Mouse (Mus musculus): Measurements from ENCODE around the gene Prdm12. TPM values are rescaled to one million over a fixed set of nuclear protein-coding genes. Genes with fewer than 3 reads are reported as not detected.

The Prdm12 gene
- total RNA-seq (2021), result under 1 TPM; 0.14 to 0.26 TPM
- long read RNA-seq, experiment 1, partial matches to known transcripts, result 0 of 1 reads
- long read RNA-seq, experiment 1, other reads (novel, unspliced or antisense), result 0 of 1 reads
- long read RNA-seq, experiment 2, result 0 reads

DNA sequence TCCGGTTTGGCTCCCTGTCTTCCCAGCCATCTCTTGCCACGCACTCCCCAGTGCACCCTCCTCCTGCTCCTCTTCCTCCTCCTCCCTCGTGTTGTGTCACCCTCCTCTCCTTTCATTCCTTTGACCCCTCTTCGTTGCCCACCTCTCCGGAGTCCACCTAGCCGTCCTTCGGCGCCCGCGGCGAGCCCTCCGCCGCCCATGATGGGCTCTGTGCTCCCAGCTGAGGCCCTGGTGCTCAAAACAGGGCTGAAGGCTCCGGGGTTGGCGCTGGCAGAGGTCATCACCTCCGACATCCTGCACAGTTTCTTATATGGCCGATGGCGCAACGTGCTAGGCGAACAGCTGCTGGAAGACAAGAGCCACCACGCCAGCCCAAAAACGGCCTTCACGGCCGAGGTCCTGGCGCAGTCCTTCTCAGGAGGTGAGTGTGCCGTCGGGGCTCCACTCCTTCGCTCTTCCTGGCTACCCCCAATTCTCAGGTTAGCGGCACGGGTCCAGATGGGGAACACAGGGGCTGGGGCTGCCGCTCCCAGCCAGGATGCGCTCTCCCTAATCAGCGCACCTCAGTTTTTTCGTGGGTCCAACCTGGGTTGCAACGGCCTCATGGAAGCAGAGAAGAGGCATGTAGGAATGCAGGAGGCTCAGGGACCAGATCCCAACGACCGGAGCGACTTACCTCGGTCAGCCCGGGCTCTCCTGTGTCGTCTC lies at the start of gene Prdm12:
Gene Prdm12 (plus strand): TSS at position 137 of the 708 bp plus-strand sequence.
- no peak for DNase-seq (ENCODE audit: low spot score in 2 of 2)

DNA sequence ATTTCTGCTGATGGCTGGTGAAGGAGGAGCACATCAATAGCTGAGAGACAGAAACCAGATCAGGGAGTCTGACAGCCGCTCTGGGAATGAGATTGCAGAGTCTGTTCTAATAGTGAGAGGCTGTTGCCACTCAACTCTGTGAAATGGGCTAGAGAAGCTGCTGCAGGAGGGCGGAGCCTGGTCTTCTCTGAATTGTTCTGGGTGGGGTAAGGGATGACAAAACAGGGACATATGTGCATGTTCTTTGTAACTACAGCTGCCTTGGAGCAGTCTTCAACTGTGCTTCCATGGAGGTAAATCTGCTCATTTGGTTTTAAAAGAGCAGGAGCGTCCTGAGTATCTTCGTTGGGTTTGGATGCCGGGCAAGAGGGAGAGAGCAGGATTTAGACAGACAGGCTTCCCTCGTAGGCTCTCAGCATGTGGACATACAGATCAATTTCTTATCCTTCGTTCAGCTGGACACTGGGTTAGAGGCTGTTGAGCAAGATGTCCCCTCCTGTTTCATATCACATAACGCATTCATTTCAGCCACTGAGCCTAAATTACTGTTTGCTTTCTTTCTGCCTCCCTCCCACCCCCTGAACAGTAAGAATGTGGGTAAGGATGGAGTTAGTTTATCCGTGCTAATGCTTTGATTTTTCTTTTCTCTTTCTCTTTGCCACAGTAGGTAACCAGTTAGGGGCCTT lies 47.9 kb upstream of the Prdm12 start:
- DNase-seq (ENCODE audit: low spot score in 2 of 2), result no peak

DNA sequence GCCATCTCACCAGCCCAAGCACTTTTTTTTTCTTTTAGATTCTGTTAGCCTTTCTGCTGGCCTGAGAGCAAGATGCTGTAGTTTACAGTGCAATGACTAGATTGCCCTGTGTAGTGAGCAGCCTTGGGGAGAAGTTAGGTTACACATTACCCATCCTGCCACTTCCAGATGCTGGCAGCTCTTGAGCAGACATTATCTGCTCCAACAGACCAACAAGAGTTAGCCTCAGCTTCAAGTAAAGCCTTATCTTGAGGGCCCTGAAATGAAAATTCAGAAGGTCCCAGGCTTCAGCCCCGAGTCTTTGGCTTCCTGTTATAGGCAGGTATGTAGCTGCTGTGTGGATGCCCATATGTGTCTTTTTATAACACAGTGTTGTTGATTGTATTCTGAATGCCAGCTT lies 32.3 kb upstream of the Prdm12 start:
- DNase-seq (ENCODE audit: low spot score in 2 of 2), result no peak

DNA sequence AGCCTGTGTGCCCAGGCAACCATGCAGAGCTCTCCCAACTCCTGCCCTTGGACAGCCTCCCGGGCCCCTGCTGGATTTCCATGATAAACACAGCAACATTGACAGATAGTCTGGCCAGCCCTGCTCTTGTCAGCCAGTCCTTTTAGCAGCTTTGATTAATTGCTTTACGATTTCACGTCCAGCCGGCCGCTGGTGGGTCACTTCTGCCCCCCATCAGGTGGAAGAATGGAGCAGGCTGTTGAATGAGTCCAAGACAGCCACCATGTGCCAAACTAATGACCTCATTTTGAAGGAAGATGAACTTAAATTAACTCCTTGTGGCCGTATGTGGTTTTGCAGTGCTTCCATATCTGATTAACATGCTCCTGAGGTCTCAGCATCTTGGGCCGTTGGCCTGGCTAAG lies 30.0 kb upstream of the Prdm12 start:
- DNase-seq (ENCODE audit: low spot score in 2 of 2), result no peak

DNA sequence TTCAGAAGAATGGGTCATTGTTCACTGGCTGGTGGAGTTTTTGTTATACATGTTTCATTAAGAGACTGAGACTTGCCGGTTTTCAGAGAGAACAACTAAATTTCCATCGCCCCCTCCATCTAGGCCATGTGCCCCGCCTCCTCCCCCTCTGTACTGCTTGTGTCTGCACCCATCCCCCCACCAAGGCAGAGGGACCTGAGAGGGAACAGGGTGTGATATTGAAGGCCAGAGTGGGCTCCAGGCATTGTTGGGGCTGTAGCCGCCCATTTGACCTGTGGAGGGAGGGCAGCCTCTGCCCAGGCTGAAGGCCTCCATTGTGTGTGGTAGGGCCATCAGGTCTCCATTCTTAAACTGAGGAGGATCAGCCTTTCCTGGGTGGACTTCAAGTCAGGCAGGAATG lies 28.9 kb upstream of the Prdm12 start:
- no peak for DNase-seq (ENCODE audit: low spot score in 2 of 2)

DNA sequence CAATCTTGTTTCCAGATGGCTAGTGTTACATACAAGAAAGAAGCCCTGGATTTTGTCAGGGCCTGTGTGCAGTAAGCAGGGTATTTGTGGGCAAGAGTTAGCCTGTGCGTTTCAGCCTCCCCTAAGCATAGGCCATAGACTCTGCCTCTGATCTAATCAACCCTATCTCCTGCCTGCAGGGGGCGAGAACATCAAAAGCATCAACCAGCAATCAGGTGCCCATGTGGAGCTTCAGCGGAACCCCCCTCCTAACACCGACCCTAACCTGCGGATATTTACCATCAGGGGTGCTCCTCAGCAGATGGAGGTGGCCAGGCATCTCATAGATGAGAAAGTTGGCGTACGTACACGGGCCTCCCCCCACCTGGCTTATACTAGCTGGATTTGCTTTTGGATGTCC lies 28.4 kb upstream of the Prdm12 start:
- no peak for DNase-seq (ENCODE audit: low spot score in 2 of 2)

DNA sequence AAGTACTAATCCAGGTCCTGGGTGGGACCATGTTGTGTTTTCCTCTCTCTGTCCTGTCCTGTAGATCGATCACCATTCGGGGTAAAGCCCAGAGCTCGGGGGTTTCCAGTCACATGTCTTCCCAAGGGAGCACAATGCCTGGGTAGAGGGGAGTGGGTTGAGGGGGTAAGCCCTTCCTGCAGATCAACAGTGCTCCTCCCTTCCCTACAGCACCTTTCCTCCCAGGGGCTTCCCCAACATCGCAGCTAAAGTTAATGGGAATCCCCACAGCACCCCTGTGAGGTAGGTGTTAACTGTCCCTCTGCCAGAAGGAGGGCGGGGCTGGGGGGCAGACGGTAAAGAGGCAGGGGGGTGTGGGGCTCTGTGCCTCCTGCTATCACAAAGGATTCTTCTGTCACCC lies 27.2 kb upstream of the Prdm12 start:
- DNase-seq (ENCODE audit: low spot score in 2 of 2), result no peak

DNA sequence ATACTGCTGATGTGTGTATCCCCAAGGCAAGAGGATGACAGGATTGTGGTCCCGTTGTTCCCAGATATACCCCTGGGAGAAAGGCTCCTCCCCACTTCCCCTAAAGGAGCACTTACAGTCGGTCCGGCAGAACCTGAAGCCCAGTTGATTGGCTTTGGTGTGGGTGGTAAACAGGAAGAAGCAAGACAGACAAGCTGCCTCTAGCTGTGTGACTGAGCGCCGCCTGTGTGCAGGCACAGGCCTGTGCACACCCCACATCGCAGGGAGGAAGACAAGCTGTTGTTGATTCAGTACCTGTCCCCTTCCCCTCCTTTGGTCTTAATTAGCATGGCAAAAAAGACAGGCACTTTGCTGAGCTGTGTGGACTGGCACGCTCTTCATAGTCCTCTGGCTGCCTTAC lies 26.1 kb upstream of the Prdm12 start:
- DNase-seq (ENCODE audit: low spot score in 2 of 2), result no peak

DNA sequence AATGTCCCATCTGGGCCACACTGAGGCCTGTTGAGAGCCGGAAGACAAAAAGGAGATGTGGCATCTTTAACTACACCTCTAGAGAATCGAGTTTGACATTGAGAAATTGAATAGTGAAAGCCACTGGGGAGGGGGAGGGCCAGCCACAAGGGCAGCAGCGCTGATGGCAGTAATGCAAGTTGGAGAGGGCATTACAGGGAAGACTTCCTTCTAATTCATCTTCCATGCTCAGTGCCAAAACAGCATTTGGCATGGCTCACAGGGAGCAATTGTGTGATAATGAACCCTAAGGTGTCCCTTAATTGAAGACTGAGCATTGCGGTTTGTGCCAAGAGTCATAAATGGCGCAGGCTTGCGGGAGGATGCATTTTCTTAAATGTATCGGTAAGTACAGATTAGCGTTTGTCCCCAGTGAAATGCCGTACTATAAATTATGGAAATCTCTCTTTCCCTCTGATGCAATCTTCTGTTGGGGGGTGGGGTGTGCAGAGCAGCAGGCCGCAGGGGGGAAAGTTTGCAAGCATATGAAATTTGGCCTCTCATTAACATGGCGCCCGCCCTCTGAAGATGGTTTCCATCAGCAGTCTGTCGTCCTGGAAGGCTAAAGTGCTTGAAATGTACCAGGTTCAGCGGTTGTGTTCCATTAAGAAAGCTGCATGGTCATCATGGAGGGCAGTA lies 21.2 kb upstream of the Prdm12 start:
- DNase-seq (ENCODE audit: low spot score in 2 of 2), result no peak

DNA sequence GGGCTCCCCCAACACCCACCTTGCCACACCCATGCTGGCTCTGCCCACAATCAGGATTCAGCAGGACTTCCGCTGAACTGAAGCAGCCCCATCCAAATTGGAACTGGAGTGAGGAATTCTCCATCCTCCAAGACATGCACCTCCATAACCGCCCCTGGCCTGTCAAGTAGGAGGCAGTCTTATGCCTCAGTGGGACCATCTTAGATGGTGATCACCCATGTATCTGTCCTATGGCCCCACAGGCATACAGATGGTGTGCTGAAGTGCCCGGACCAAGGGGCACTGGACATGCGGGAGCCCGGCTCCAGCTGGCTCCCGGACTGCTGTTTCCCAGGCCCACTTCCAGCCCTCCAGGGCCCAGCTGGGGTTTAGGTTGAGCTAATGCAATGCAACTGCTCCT lies 20.6 kb upstream of the Prdm12 start:
- no peak for DNase-seq (ENCODE audit: low spot score in 2 of 2)

DNA sequence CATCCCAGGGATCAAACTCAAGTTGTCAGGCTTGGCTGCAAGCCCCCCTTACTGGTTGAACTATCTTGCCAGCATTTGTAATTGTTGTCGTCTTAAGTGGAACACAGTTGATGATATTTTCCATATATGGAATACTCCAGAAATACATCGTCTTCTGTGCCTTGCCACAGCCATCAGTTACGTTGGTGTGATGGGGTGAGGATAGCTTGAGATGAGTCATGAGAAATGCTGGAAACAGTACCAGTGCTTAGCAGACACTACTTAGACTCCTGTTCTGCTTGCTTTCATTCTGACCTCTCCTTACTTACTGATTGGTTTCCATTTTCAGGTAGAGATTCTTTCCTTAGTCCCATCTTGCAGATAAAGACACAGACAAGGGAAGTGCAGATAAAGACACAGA lies 6.3 kb upstream of the Prdm12 start:
- DNase-seq (ENCODE audit: low spot score in 2 of 2), result no peak

DNA sequence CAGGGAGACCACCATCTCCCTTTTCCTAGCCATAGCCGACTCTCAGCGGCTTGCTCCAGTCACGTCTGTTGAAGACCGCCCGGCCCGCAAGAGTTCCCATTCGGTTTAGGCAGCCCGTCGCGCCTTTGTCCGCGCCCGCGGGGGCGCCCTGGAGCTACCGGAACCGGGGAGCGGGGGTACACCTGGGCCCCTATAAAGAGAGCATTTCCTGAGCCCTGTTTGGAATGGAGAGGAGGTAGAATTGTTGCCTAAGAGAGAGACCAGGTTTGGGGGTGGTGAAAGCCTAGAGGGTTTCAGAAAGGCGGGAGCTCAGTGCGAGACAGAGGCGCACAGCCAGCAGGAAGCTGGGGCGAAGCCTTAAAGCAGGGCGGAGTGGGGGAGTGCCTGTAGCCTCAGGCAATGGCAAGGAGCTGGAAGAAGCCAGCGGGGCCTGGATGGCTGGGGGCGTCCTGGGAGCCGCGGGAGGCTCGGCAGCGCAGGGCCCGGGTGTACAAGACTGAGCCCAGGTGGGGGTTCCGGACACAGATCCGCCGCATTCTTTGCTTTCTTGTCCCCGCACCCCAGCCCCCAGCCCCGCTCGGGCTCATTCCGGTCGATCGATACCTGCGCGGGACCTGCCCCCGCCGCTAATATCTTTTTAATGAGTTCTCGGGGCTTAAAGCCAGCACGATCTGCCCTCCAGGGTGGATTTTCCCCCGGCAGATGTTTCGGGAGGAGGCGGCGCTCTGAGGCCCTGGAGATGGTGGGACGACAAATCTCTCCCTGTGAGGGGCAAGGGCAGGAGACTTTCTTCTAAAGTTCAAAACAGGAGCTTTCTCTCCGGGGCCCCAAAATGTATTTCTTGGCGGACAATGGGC lies 4.3 kb upstream of the Prdm12 start:
- DNase-seq (ENCODE audit: low spot score in 2 of 2), result no peak

DNA sequence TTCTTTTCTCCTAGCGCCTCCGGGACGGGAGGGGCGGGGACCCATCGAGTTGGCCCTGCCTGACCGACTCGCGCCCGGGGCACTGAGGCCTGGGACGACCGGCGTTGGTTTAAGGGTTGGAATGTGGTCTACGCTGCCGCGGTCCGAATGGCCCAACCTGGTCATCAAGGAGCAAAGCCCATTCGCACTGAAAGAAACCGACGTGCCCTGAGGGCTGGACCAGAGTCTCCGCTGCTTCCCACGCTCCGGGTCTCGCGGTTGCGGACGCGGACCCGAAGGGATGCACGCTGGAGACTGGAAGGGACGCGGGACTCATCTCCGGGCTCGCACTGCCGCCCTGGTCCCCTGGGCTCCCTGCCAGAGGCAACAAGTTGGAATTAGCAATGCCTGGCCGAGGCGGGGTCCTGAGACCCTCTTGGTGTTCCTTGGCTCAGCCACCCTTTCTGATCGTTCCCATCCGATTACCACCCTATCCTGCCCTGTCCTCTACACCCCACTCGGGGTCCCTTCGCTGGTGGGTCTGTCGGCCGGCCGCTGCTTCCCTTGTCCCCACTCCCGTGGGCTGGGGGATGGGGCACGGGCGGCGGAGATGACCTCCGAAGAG lies 3.6 kb upstream of the Prdm12 start:
- no peak for DNase-seq (ENCODE audit: low spot score in 2 of 2)

DNA sequence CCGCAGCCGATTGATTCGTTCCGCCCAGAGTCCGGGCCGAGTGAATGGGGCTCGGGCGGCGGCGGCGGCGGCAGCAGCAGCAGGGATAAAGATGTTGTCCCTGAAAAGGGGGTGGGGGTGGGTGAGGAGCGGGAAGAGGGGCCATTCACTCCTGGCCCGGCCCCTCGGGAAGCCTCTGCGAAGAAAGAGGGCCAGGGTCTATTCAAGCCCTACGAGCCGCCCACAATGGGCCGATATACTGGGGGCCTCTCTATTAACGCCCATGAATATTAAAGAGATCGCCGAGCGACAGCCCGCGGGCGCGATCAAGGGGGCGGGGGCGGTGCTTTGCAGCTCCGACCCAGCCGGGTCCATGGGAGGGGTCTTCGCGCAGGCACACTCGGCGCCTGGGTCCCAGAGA lies 3.1 kb upstream of the Prdm12 start:
- DNase-seq (ENCODE audit: low spot score in 2 of 2), result no peak

DNA sequence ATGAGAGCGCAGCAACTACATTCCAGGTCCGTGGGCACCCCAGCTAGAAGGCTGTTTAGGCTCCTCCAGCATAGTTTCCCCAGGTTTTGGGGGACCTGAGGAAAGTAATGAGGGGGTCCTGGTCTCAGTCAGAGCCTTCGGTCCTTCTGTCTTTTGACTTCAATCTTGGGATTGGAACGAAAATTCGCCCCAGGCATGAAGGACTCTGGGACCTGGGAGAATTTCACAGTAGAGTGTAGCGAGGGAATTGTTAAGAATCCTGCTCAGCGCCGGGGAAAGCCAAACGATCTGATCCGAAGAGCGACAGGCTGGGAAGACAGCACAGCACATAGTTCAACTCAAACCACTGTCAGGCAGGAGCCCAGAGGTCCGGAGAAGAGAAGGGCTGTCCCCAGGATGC lies 2.5 kb upstream of the Prdm12 start:
- no peak for DNase-seq (ENCODE audit: low spot score in 2 of 2)

DNA sequence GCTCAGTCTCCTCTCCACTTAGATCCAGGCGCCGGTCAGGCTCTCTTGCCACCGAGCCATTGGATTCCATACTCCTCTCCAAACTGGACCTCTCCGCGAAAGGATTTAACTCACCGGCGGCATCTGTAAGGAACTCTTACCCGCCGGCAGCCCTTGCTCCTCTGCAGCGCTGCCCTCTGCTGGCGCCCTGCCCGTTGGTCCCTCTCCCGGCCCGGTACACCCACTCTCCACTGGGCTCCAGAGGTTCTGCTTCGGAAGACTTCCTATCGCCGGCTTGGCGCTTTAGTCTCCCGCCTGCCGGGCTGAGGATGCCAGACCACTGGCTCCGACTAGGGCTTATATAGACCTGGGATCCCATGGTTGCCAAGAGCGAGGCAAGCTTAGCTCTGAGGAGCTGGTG lies 2.0 kb upstream of the Prdm12 start:
- DNase-seq (ENCODE audit: low spot score in 2 of 2), result no peak

DNA sequence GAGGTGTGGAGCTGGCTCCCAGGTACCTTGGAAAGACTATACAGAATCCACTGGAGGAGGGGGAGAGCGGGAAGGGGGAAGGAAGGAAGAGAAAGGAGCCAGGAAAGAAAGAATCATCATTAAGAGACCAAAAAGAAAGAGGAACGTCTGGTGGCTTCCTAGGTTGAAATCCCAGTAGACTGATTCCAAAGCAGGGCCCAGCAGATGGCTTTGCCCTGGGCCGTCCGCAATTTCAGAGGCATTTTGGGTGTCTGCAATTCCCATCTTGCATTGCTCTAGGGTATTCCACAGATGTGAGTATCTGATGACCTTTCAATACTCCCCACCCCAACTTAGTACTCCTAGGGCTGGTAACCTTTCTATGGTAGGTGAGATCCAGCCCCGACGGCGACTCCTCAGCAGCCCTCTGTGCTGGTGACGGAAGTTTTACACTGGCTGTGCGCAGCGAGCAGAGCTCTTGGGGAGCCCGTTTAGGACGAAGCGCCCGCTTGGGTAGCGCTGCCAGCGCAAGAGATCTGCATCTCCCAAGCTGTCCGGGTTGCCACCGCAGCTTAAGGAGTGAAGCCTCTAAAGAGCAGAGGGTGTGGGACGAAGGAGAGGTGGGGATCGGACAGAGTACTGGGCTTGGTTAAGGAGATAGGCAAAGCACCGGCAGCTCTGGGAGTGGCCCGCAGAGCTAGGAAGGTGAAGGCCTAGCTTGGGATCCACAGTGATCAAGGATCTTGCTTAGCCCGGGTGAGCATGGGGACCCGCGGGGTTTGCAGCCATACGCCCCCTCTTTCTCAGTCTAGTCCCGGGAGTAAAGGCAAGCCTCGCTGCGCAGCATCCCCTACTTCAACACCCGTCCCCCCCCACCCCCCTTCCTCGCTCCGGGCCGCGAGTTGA lies 1.0 kb upstream of the Prdm12 start:
- no peak for DNase-seq (ENCODE audit: low spot score in 2 of 2)

DNA sequence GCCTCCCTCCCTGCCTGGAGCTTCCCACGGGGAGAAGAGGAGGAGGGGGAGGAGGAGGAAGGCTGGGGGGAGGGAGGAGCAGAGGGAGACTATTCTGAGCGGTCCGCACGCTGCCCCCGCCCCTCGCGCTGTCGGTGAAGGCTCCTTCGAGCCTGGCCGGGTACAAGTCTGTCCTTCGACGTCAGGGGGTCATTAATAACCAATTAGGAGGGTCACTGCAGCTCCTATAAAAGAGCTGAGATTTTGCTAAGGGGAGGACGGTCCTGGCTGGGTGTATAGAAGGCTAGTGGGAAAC lies 424 bp upstream of the Prdm12 start:
- DNase-seq (ENCODE audit: low spot score in 2 of 2), result no peak

DNA sequence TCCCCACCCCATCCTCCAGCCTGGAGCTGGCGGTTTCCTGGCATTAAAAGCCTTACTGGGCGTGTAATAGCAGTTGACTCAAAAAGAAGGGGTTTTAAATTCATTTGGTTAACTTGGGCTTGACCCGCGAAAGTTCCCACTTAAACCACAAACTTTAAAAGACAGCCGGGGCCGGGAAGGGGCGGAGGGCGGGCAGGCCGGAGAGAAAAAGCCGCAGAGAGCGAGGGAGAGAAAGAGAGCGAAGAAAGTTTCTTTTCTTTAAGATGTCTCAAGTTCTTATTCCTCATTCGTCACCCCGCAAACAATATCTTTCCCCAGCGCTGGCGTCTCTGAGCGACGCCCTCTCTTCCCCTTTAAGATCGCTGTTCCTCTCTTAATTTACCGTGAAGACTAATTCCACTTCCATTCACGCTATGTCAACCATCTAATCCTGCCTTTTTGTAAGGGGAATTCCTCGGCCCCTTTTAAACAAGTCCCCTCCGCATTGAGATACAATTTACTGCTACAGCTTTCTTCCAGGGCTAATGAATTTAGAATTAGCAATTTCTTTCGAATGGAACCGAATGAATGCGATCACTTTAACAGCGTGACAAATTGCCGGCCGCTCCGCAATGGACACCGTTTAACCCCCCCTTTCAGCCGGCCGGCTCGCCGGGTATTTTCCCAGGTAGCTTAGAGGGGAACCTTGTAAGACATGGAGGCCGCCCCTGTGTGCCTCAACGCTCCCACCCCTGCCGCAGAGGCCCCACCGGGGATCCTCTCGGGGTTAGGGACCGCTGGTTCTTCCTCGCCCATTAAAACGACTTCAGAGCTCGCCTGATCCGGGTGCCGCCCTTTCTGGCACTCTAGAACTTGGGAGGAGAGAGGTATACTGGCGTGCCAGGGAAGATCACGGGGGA lies 1.0 kb downstream of the Prdm12 start:
- no peak for DNase-seq (ENCODE audit: low spot score in 2 of 2)
